Mouse (Mus musculus): ENCODE measurements around the gene Lama2. TPM values are rescaled to one million over a fixed set of nuclear protein-coding genes. Genes with fewer than 3 reads are reported as not detected.

The Lama2 gene
- polyA plus RNA-seq (2015; fragmentation: Nextera tagmentation; extraction: Ambion mirVana) = 10.7 and 14.0 TPM in 2 replicates

DNA sequence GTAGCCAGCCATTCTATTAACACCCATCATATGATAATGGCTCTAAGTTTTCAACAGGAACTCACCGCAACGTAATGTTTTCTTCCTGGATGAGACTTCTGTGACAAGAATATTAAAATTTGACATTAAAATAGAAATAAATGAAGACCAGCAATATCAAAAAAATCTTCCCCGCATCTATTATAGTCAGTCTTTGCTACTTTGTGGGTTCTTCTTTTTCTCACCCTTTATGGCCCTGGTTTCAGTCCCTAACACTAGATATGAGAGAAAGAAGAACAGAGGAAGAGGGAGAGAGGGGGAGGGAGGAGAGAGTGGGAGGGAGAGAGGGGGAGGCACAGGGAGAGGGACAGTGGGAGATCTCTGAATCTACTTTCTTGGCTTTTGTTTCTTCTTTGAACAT is at the start of gene Lama2:
Lama2 (minus strand) TSS at position 101 of the 400 bp plus-strand sequence.
- no peak within 1 kb of the TSS for H3K4me3 ChIP-seq (replicated peaks)
- H3K4me2 ChIP-seq = no peak within 1 kb of the TSS
- no peak for ATAC-seq (replicated peaks; ENCODE audit: low FRiP score)
- H3K27ac ChIP-seq = no peak within 1 kb of the TSS
- no peak within 1 kb of the TSS for H3K9ac ChIP-seq
- H3K36me3 ChIP-seq = no peaks in the 10 kb centered on the region
- no peaks in the 10 kb centered on the region for H3K27me3 ChIP-seq
- H3K4me1 ChIP-seq = peaks cover 9% of the 10 kb centered on the region
- no peaks in the 10 kb centered on the region for H3K9me3 ChIP-seq (replicated peaks)
- 95% methylated on average over 3 of the region's 3 CpGs for WGBS

DNA sequence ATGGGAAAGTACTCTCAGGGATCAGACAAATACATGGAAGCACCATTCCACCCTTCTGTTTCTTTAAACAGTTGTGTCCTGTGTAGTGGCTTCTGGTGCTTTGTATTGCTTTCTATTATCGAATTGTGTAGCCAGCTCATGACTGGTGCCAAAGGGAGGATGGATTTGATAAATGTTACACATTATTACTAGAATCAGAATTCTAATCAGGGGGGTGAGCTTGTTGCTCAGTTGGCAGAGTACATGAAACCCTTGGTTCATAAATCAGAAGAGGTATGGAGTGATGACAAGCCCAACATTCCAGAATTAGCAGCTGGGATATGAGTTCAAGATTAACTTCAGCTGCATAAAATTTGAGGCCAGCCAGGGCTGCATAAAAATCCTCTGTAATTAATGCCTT is 44.8 kb upstream of the Lama2 start:
- no peaks in the 10 kb centered on the region for H3K36me3 ChIP-seq
- H3K27me3 ChIP-seq = no peaks in the 10 kb centered on the region
- no peak overlapping the region for H3K27ac ChIP-seq
- H3K9me3 ChIP-seq (replicated peaks) = no peaks in the 10 kb centered on the region
- no peaks in the 10 kb centered on the region for H3K4me1 ChIP-seq
- 86% methylated on average over 1 of the region's 1 CpGs for WGBS
- no peak for ATAC-seq (replicated peaks; ENCODE audit: low FRiP score)
- H3K4me3 ChIP-seq (replicated peaks) = no peak overlapping the region
- H3K4me2 ChIP-seq = no peak overlapping the region
- no peak overlapping the region for H3K9ac ChIP-seq

DNA sequence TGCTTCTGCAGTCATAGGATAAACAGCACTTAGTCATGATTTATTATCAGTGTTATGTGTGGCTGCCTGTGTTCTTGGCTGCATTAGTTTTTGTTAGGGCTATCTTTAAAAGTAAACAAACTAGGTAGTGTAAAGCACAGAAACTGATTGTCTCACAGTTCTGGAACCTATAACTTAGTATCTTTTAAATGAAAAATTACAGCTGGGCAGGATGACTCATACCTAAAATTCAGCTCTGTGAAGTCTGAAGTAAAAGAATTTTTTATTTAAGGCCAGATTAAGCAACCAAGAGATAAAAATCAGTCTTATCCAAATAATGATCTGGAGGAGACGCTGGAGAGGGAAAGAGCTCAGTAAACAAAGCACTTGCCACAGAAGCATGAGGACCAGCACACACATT is 43.8 kb upstream of the Lama2 start:
- H3K4me3 ChIP-seq (replicated peaks) = no peak overlapping the region
- no peak overlapping the region for H3K4me2 ChIP-seq
- H3K27me3 ChIP-seq = no peaks in the 10 kb centered on the region
- H3K4me1 ChIP-seq = no peaks in the 10 kb centered on the region
- H3K9me3 ChIP-seq (replicated peaks) = no peaks in the 10 kb centered on the region
- 50% methylated on average over 1 of the region's 1 CpGs for WGBS
- no peak overlapping the region for H3K9ac ChIP-seq
- no peak for ATAC-seq (replicated peaks; ENCODE audit: low FRiP score)
- no peak overlapping the region for H3K27ac ChIP-seq
- no peaks in the 10 kb centered on the region for H3K36me3 ChIP-seq

DNA sequence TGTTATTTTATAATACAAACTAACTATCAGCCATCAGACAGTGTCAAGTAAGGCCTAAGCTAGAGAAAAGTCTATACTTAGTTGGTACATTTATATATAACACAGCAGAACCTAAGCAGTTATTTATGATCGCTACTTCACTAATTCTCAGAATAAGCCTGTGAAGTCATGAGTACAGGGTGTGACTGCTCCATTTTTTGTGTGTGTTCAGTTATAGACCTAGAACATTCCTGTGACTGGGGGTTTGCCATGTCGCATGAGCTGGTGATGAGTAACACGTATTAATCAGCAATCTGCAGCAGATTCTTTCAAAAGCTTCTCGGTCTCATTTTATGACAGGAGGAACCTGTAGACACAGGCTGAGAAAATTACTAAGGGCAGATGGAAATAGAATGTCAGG is 34.6 kb upstream of the Lama2 start:
- ATAC-seq (replicated peaks; ENCODE audit: low FRiP score) = no peak
- WGBS = 90% methylated on average over 4 of the region's 4 CpGs
- H3K4me3 ChIP-seq (replicated peaks) = no peak overlapping the region
- 0 out of 2 replicates have a peak, but pooled peaks cover 3% of the 10 kb centered on the region for H3K4me1 ChIP-seq
- H3K9ac ChIP-seq = no peak overlapping the region
- no peaks in the 10 kb centered on the region for H3K36me3 ChIP-seq
- no peaks in the 10 kb centered on the region for H3K27me3 ChIP-seq
- no peak overlapping the region for H3K27ac ChIP-seq
- H3K4me2 ChIP-seq = no peak overlapping the region
- H3K9me3 ChIP-seq (replicated peaks) = no peaks in the 10 kb centered on the region

DNA sequence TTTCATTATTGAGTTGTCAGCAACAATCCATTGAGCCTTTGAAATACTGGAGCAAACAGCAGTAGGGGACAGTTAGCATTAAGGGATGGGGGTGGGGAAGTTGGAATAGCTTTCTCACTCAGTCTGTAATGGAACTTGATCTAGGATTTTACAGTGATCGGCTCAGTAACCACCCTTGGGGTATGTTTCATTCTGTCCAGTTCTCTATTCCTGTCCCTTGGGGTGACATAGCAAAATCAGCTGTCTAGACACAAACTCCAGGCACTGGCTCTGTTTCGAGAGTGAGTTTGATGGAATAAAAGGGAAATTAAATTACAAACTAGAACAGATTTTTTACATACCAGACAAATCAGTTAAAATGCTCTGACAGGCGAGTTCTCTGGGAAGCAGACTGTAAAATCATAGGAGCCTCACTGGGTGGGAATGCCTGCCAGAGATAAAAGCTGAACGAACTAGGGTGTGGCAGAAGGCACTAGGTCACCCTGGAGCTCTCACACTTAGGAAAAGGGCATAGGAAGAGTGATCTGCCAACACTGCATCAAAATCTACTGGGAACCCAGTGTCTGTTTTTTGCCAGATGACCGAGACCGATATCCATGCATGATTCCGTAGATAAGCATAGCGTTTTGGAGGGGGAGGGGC is 33.3 kb upstream of the Lama2 start:
- 52% methylated on average over 8 of the region's 8 CpGs for WGBS

DNA sequence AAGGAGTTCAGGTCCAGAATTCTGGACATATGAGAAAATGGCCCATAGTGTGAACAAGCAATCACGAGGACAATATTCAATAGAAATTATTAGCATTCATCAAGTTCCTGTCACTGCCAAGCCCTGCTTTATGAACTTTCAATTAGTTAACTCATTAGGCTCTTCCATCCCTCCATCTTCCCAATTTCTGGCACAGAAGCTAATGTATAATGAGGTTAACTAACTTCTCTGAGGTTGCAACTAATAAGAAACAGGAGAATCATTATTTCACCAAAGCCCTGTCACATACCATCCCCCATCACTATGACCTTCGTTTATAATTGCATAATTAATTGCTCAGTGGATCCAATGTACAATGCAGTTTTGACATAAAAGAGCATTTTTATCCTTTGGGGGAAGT is 16.2 kb upstream of the Lama2 start:
- WGBS = 70% methylated on average over 2 of the region's 2 CpGs
- Histone ChIP-seq H3K36me3 (no peaks in the 10 kb centered on the region), H3K4me3 (replicated peaks) (no peak overlapping the region), H3K9ac (no peak overlapping the region), H3K27ac (no peak overlapping the region), H3K4me1 (no peaks in the 10 kb centered on the region), H3K27me3 (no peaks in the 10 kb centered on the region), H3K9me3 (replicated peaks) (no peaks in the 10 kb centered on the region), H3K4me2 (no peak overlapping the region)
- ATAC-seq (replicated peaks; ENCODE audit: low FRiP score) = no peak

More for the DNA sequence above, 33.3 kb upstream of the Lama2 start:
- peak; percentile 95 for ATAC-seq (replicated peaks; ENCODE audit: low FRiP score)
- Histone ChIP-seq H3K4me2 (no peak overlapping the region), H3K9me3 (replicated peaks) (no peaks in the 10 kb centered on the region), H3K27me3 (no peaks in the 10 kb centered on the region), H3K27ac (no peak overlapping the region), H3K36me3 (no peaks in the 10 kb centered on the region), H3K4me3 (replicated peaks) (no peak overlapping the region), H3K9ac (no peak overlapping the region), H3K4me1 (0 out of 2 replicates have a peak, but pooled peaks cover 3% of the 10 kb centered on the region)

DNA sequence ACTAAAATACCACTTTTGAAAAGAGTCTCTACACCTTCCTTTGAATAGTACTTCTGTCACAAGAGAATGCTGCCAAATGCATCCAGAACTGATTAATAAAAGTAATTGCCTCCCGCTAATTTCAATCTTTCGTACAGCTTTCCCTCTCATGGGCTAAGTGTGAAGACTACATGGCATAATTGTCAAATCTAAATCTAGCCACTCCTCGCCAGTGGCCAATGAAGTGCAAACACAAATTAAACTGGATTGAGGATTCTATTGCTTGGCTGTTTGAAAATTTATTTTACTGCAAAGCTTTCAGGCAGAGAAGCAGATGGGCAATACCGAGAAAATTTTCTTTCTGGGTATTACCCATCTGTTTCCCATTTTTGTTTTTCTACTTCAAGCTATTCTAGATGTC is 11.4 kb upstream of the Lama2 start:
- 90% methylated on average over 4 of the region's 4 CpGs for WGBS
- no peak overlapping the region for H3K4me3 ChIP-seq (replicated peaks)
- no peaks in the 10 kb centered on the region for H3K4me1 ChIP-seq
- no peaks in the 10 kb centered on the region for H3K9me3 ChIP-seq (replicated peaks)
- no peak overlapping the region for H3K9ac ChIP-seq
- no peak overlapping the region for H3K27ac ChIP-seq
- no peaks in the 10 kb centered on the region for H3K36me3 ChIP-seq
- no peaks in the 10 kb centered on the region for H3K27me3 ChIP-seq
- H3K4me2 ChIP-seq = no peak overlapping the region
- ATAC-seq (replicated peaks; ENCODE audit: low FRiP score) = no peak

DNA sequence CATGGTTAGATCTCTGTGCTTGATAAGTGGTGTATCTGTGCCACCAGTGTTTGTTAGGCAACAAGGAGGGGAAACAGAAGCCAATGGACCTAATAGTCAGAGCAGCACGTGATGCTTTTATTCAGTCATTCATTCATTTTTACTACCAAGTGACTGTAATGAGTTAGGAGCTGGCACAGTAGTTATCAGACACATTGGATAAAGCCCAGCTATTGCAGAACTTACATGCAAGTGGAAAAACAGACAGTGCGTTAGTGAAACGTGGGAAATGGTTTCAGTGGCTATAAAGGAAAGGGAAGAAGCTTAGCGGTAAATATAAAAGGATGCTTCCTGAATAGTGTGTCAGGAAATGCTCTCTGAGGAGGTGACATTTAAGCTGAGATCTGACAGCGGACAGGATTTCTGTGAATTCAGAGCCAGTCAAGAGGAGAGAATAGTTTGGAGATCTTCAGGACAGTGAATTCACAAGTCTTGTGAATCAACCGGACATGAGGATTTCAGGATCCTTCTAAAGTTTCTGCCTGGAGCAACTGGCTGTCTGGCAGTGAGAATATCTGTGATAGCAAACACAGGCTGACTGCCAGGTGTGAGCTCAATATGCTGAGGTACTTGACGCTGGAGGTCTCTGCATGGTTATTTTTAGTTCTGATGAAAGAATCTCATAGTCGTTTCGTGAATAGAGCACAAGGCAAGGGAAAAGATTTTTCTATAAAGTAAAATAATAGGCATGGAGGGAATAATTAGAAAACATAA is 2.3 kb upstream of the Lama2 start:
- no peaks in the 10 kb centered on the region for H3K9me3 ChIP-seq (replicated peaks)
- no peak for ATAC-seq (replicated peaks; ENCODE audit: low FRiP score)
- no peaks in the 10 kb centered on the region for H3K36me3 ChIP-seq
- no peaks in the 10 kb centered on the region for H3K27me3 ChIP-seq
- H3K4me2 ChIP-seq = no peak overlapping the region
- H3K4me3 ChIP-seq (replicated peaks) = no peak overlapping the region
- whole genome bisulfite sequencing = 67% methylated on average over 9 of the region's 9 CpGs
- H3K4me1 ChIP-seq = peaks cover 2% of the 10 kb centered on the region; the same call in 1 of the 2 replicates
- H3K27ac ChIP-seq = no peak overlapping the region
- H3K9ac ChIP-seq = no peak overlapping the region

DNA sequence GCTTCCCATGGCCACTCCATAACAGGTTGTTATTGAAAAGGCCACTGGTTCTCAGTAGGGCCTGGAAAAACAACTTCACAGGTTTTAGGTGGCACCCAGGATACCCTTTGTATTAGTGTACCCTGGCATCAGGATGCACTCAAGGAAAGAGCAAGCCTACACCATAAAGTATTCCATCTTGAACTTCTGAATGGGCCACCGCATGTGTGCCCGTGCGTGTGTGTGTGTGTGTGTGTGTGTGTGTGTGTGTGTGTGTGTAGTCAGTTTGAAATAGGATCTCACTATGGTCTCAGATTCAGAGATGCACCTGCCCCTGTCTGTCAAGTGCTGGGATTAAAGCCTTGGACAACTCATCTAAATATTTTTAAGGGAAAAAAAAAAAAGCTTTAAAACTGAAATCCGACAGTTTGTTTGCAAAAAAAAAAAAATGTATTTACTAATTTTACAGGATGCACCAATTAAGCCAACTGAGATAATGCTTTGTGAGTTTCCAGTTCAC is 2.0 kb downstream of the Lama2 start:
- Histone ChIP-seq H3K36me3 (no peaks in the 10 kb centered on the region), H3K4me1 (peaks cover 9% of the 10 kb centered on the region), H3K27me3 (no peaks in the 10 kb centered on the region), H3K9ac (no peak overlapping the region), H3K9me3 (replicated peaks) (no peaks in the 10 kb centered on the region), H3K4me3 (replicated peaks) (no peak overlapping the region), H3K4me2 (no peak overlapping the region), H3K27ac (no peak overlapping the region)
- ATAC-seq (replicated peaks; ENCODE audit: low FRiP score) = no peak
- 85% methylated on average over 4 of the region's 4 CpGs for WGBS

DNA sequence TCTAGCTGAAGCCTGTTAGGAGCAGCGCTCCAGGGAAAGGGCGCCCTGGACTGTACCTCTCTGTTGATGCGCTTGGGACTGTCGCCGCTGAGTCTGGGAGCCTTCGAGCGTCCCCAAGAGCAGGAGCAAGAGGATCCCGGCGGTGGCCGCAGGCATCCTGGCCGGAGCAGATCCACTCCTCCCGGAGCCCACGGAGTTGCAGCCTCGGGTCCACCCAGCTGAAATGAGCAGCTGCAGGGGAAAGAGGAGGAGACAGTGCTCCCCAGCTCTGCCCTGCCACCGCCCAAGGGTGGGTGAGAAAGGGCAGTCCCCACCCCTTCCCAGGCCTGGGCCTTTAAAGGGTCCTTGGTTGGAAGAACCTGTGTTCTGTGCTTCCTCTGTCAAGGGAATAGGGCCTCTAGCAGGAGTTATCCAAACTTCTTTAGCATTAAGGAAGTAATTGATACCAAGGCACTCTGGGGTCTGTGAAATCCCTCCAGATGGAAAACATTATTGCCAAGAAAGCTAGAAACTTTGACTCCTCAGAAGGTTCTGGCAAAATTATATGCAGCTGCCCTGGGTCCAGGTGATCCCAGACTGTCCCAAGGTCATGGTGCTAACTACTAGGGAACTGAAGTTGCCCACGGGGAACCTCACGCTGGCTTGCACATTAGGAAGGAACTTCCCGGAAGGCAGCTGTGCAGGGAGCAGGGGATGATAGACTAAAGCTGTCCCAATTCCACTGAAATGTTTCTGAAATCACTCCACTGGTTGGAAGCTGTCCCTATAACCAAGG is 2.7 kb downstream of the Lama2 start:
- no peaks in the 10 kb centered on the region for H3K36me3 ChIP-seq
- H3K9me3 ChIP-seq (replicated peaks) = no peaks in the 10 kb centered on the region
- peaks cover 9% of the 10 kb centered on the region for H3K4me1 ChIP-seq
- H3K27ac ChIP-seq = peak overlapping the region; percentile 84
- H3K9ac ChIP-seq = peak overlapping the region; percentile 41
- H3K27me3 ChIP-seq = no peaks in the 10 kb centered on the region
- WGBS = 7% methylated on average over 18 of the region's 18 CpGs
- H3K4me2 ChIP-seq = peak overlapping the region; percentile 67
- peak; percentile 92 for ATAC-seq (replicated peaks; ENCODE audit: low FRiP score)
- peak overlapping the region; percentile 50 for H3K4me3 ChIP-seq (replicated peaks)

DNA sequence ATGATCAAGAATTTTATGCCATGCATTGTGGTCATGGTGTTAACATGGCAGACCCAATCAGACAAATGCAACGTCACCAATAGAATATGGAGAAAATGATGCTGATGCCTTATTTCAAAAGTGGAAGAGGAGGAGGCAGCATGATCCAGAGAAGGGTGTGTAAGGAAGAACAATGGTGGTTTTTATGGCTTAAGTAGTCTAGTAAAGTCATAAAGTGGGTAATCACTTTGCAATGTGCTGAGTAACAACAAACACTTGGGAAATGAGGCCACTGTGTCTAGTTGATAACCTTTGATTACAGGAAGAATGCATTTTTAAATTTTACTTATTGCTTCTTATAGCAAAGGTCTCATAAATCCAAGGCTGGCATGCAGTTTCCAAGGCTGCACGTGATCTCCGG is 23.9 kb downstream of the Lama2 start:
- no peak overlapping the region for H3K27ac ChIP-seq
- 71% methylated on average over 3 of the region's 3 CpGs for WGBS
- no peak overlapping the region for H3K4me2 ChIP-seq
- no peak overlapping the region for H3K4me3 ChIP-seq (replicated peaks)
- H3K4me1 ChIP-seq = 0 out of 2 replicates have a peak, but pooled peaks cover 4% of the 10 kb centered on the region
- no peaks in the 10 kb centered on the region for H3K27me3 ChIP-seq
- no peak for ATAC-seq (replicated peaks; ENCODE audit: low FRiP score)
- H3K36me3 ChIP-seq = no peaks in the 10 kb centered on the region
- H3K9me3 ChIP-seq (replicated peaks) = no peaks in the 10 kb centered on the region
- no peak overlapping the region for H3K9ac ChIP-seq

DNA sequence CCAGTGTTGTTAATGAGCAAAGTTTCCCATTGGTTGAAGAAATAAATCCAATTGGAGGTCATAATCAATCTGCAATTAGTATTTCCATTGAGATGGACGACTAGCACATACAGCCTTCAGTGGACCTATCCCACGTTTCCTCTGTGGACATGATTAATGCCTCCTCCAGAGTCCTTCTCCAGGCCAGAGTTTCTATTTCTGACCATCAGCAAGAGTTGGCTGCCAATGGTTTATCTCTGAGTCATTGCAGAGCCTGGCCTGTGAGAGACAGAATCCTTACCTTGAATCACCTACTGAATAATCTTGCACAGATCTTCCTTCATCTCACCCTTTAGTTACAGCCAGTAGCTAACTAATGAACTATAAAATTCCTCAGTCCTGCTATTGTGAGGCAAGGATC is 86.3 kb downstream of the Lama2 start:
- WGBS = 71% methylated on average over 2 of the region's 2 CpGs

More for the DNA sequence above, 86.3 kb downstream of the Lama2 start:
- Histone ChIP-seq H3K27me3 (no peaks in the 10 kb centered on the region), H3K9me3 (replicated peaks) (no peaks in the 10 kb centered on the region), H3K4me2 (no peak overlapping the region), H3K4me1 (no peaks in the 10 kb centered on the region), H3K4me3 (replicated peaks) (no peak overlapping the region), H3K9ac (no peak overlapping the region), H3K27ac (no peak overlapping the region), H3K36me3 (no peaks in the 10 kb centered on the region)
- no peak for ATAC-seq (replicated peaks; ENCODE audit: low FRiP score)

All from kidney, embryonic 15.5 days (tissue).